Mouse (Mus musculus): Measurements from ENCODE around the gene Gpatch1. TPM values are rescaled to one million over a fixed set of nuclear protein-coding genes. Genes with fewer than 3 reads are reported as not detected.

The Gpatch1 gene
- polyA plus RNA-seq, 1 experiment = 12.7 TPM

GRCm38 (mm10) chr7:35347918-35348700 lies 29.9 kb upstream of the Gpatch1 start:
- no peak for TF ChIP-seq CTCF (IDR thresholded peaks at IDR 0.05; ENCODE audit: low read depth, low read length)
- peak; percentile 78 for TF ChIP-seq EP300 (IDR thresholded peaks at IDR 0.05; ENCODE audit: insufficient read depth, low read depth, low read length)
- Histone ChIP-seq H3K9ac (ENCODE audit: low read depth, poor library complexity, severe bottlenecking) (peak overlapping the region; percentile 6; the same call in 1 of the 2 replicates), H3K27me3 (ENCODE audit: control insufficient read depth, insufficient read depth, low read length, poor library complexity, severe bottlenecking) (no peaks in the 10 kb centered on the region), H3K27ac (ENCODE audit: insufficient read depth, low read length) (peak overlapping the region; percentile 79), H3K4me1 (ENCODE audit: control insufficient read depth, insufficient read depth, low read length) (peaks cover 12% of the 10 kb centered on the region), H3K36me3 (ENCODE audit: control insufficient read depth, insufficient read depth, low read length, poor library complexity, severe bottlenecking) (no peaks in the 10 kb centered on the region), H3K4me3 (ENCODE audit: low read depth, low read length) (no peak overlapping the region), H3K9me3 (replicated peaks; ENCODE audit: control insufficient read depth, insufficient read depth, low read length, poor library complexity, severe bottlenecking) (no peaks in the 10 kb centered on the region)

DNA sequence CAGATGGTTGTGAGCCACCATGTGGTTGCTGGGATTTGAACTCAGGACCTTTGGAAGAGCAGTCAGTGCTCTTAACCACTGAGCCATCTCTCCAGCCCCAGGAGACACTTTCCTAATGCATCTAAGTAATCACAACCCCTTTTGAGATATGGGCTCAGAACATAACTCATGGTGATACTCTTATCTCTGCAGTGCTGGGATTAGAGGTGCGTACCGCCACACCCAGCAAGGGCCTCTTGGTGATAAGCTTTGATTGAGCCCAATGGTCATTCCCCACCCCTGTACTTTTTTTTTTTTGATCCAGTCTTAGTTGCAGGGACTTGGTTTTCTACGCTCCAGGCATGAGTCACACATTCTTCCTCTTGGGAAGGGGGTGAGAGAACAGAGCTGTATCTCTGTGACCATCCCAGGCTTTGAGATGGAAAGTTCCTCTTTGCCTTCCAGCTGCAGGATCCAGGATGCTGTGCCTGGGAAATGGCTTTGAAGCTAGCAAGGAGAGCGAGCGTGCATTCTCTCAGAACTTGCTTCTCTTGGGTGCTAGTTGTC lies 26.6 kb upstream of the Gpatch1 start:
- no peak for TF ChIP-seq EP300 (IDR thresholded peaks at IDR 0.05; ENCODE audit: insufficient read depth, low read depth, low read length)
- TF ChIP-seq CTCF (IDR thresholded peaks at IDR 0.05; ENCODE audit: low read depth, low read length) = no peak
- no peak for TF ChIP-seq POLR2A (IDR thresholded peaks at IDR 0.05; ENCODE audit: insufficient read depth, low read length)
- no peaks in the 10 kb centered on the region for H3K36me3 ChIP-seq (ENCODE audit: control insufficient read depth, insufficient read depth, low read length, poor library complexity, severe bottlenecking)
- no peaks in the 10 kb centered on the region for H3K27me3 ChIP-seq (ENCODE audit: control insufficient read depth, insufficient read depth, low read length, poor library complexity, severe bottlenecking)
- H3K4me3 ChIP-seq (ENCODE audit: low read depth, low read length) = no peak overlapping the region
- H3K27ac ChIP-seq (ENCODE audit: insufficient read depth, low read length) = no peak overlapping the region
- H3K9me3 ChIP-seq (replicated peaks; ENCODE audit: control insufficient read depth, insufficient read depth, low read length, poor library complexity, severe bottlenecking) = no peaks in the 10 kb centered on the region
- H3K4me1 ChIP-seq (ENCODE audit: control insufficient read depth, insufficient read depth, low read length) = peaks cover 12% of the 10 kb centered on the region
- H3K9ac ChIP-seq (ENCODE audit: low read depth, poor library complexity, severe bottlenecking) = no peak overlapping the region

GRCm38 (mm10) chr7:35342498-35342897 lies 24.3 kb upstream of the Gpatch1 start:
- no peak overlapping the region for H3K9ac ChIP-seq (ENCODE audit: low read depth, poor library complexity, severe bottlenecking)
- no peaks in the 10 kb centered on the region for H3K4me1 ChIP-seq (ENCODE audit: control insufficient read depth, insufficient read depth, low read length)
- no peaks in the 10 kb centered on the region for H3K36me3 ChIP-seq (ENCODE audit: control insufficient read depth, insufficient read depth, low read length, poor library complexity, severe bottlenecking)
- H3K27me3 ChIP-seq (ENCODE audit: control insufficient read depth, insufficient read depth, low read length, poor library complexity, severe bottlenecking) = no peaks in the 10 kb centered on the region
- no peak for TF ChIP-seq POLR2A (IDR thresholded peaks at IDR 0.05; ENCODE audit: insufficient read depth, low read length)
- TF ChIP-seq CTCF (IDR thresholded peaks at IDR 0.05; ENCODE audit: low read depth, low read length) = no peak
- TF ChIP-seq EP300 (IDR thresholded peaks at IDR 0.05; ENCODE audit: insufficient read depth, low read depth, low read length) = no peak
- no peak overlapping the region for H3K4me3 ChIP-seq (ENCODE audit: low read depth, low read length)
- H3K27ac ChIP-seq (ENCODE audit: insufficient read depth, low read length) = no peak overlapping the region
- no peaks in the 10 kb centered on the region for H3K9me3 ChIP-seq (replicated peaks; ENCODE audit: control insufficient read depth, insufficient read depth, low read length, poor library complexity, severe bottlenecking)

DNA sequence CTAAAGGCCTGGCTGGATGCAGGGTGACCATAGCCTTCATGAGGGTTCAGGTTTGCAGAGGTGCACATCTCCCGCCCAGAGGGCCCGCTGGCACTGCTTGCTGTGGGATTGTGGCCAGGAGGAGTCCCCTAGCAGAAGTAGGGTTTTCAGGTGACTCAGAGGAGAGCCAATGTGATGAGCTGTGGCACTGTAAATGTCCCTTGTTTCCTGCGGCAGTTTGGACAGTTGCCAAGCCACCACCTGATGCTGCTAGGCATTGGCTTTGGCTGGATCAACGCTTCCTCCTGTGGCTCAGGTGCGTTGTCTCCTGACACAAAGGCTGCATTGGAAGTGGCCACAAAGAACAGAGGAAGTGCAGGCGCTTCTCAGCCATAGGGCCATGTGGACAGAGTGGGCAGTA lies 23.0 kb upstream of the Gpatch1 start:
- Histone ChIP-seq H3K9ac (ENCODE audit: low read depth, poor library complexity, severe bottlenecking) (no peak overlapping the region), H3K36me3 (ENCODE audit: control insufficient read depth, insufficient read depth, low read length, poor library complexity, severe bottlenecking) (no peaks in the 10 kb centered on the region), H3K4me1 (ENCODE audit: control insufficient read depth, insufficient read depth, low read length) (no peaks in the 10 kb centered on the region), H3K27me3 (ENCODE audit: control insufficient read depth, insufficient read depth, low read length, poor library complexity, severe bottlenecking) (peaks cover 2% of the 10 kb centered on the region; the same call in 1 of the 2 replicates), H3K9me3 (replicated peaks; ENCODE audit: control insufficient read depth, insufficient read depth, low read length, poor library complexity, severe bottlenecking) (no peaks in the 10 kb centered on the region), H3K27ac (ENCODE audit: insufficient read depth, low read length) (no peak overlapping the region), H3K4me3 (ENCODE audit: low read depth, low read length) (no peak overlapping the region)
- TF ChIP-seq CTCF (IDR thresholded peaks at IDR 0.05; ENCODE audit: low read depth, low read length) (no peak), EP300 (IDR thresholded peaks at IDR 0.05; ENCODE audit: insufficient read depth, low read depth, low read length) (no peak), POLR2A (IDR thresholded peaks at IDR 0.05; ENCODE audit: insufficient read depth, low read length) (no peak)

DNA sequence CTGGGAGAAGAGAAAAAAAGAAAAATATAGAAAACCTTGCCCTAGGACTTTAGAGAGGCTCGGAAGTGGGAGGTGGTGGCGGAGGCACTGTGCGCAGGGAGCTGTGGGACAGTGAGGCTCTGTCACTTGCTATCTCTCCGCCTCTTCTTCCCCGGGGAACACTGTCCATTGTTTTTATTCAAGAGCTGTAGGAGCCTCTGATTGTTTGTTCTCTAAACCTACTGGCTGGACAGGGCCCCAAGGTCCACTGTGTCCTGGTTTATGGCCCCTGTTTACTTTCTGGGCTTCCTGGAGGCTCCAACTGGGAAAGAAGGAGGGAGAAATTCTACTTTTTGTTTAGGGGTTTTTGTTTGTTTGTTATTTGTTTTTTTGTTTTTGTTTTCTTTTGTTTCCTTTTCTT lies 22.0 kb upstream of the Gpatch1 start:
- Histone ChIP-seq H3K27me3 (ENCODE audit: control insufficient read depth, insufficient read depth, low read length, poor library complexity, severe bottlenecking) (peaks cover 5% of the 10 kb centered on the region), H3K9ac (ENCODE audit: low read depth, poor library complexity, severe bottlenecking) (no peak overlapping the region), H3K9me3 (replicated peaks; ENCODE audit: control insufficient read depth, insufficient read depth, low read length, poor library complexity, severe bottlenecking) (no peaks in the 10 kb centered on the region), H3K4me1 (ENCODE audit: control insufficient read depth, insufficient read depth, low read length) (no peaks in the 10 kb centered on the region), H3K27ac (ENCODE audit: insufficient read depth, low read length) (no peak overlapping the region), H3K4me3 (ENCODE audit: low read depth, low read length) (no peak overlapping the region), H3K36me3 (ENCODE audit: control insufficient read depth, insufficient read depth, low read length, poor library complexity, severe bottlenecking) (no peaks in the 10 kb centered on the region)
- TF ChIP-seq CTCF (IDR thresholded peaks at IDR 0.05; ENCODE audit: low read depth, low read length) (no peak), EP300 (IDR thresholded peaks at IDR 0.05; ENCODE audit: insufficient read depth, low read depth, low read length) (no peak), POLR2A (IDR thresholded peaks at IDR 0.05; ENCODE audit: insufficient read depth, low read length) (no peak)

All from ES-Bruce4 (cell line).